Mouse (Mus musculus): ENCODE measurements at regions not wholly inside any gene's neighbourhood (a gene's known extent, or its start where the extent isn't known, plus 50 kb on each side); places are given as distances from the start of the nearest gene placed in this dataset.

GRCm38 (mm10) chr5:15773839-15774238 lies 59.8 kb upstream of the Speer4c start:
- Histone ChIP-seq H3K27me3 (ENCODE audit: control insufficient read depth, insufficient read depth, low read length) (no peaks in the 10 kb centered on the region), H3K9ac (ENCODE audit: low read depth, low read length) (no peak overlapping the region), H3K27ac (replicated peaks; ENCODE audit: insufficient read depth, low read depth, low read length) (no peak overlapping the region), H3K4me3 (ENCODE audit: insufficient read depth, low read depth, low read length) (no peak overlapping the region), H3K4me1 (ENCODE audit: control insufficient read depth, insufficient read depth, low read length) (no peaks in the 10 kb centered on the region), H3K36me3 (ENCODE audit: control insufficient read depth, insufficient read depth, low read length) (no peaks in the 10 kb centered on the region), H3K79me2 (ENCODE audit: control insufficient read depth, insufficient read depth, low read length) (no peaks in the 10 kb centered on the region)
- TF ChIP-seq CTCF (IDR thresholded peaks at IDR 0.05; ENCODE audit: low read depth, low read length): no peak
- TF ChIP-seq POLR2A (IDR thresholded peaks at IDR 0.05; ENCODE audit: extremely low read depth, insufficient read depth, low read length): no peak
- 51% methylated on average over 3 of the region's 3 CpGs for WGBS
- no peak for DNase-seq (ENCODE audit: extremely low read depth, low read depth, low spot score)

- H3K36me3 ChIP-seq (ENCODE audit: control insufficient read depth, insufficient read depth, low read length): no peaks in the 10 kb centered on the region
- H3K27ac ChIP-seq (replicated peaks; ENCODE audit: insufficient read depth, low read depth, low read length): no peak overlapping the region
- H3K4me3 ChIP-seq (ENCODE audit: insufficient read depth, low read depth, low read length): no peak overlapping the region
- no peaks in the 10 kb centered on the region for H3K27me3 ChIP-seq (ENCODE audit: control insufficient read depth, insufficient read depth, low read length)
- 39% methylated on average over 3 of the region's 3 CpGs for WGBS
- DNase-seq (ENCODE audit: extremely low read depth, low read depth, low spot score): no peak
- TF ChIP-seq CTCF (IDR thresholded peaks at IDR 0.05; ENCODE audit: low read depth, low read length) (no peak), POLR2A (IDR thresholded peaks at IDR 0.05; ENCODE audit: extremely low read depth, insufficient read depth, low read length) (no peak)
- no peaks in the 10 kb centered on the region for H3K4me1 ChIP-seq (ENCODE audit: control insufficient read depth, insufficient read depth, low read length)
- H3K9ac ChIP-seq (ENCODE audit: low read depth, low read length): no peak overlapping the region
- no peaks in the 10 kb centered on the region for H3K79me2 ChIP-seq (ENCODE audit: control insufficient read depth, insufficient read depth, low read length)
Measured at GRCm38 (mm10) chr5:15774567-15774966, 60.5 kb upstream of the Speer4c start.

GRCm38 (mm10) chr5:15776106-15776505 lies 62.0 kb upstream of the Speer4c start:
- Histone ChIP-seq H3K4me3 (ENCODE audit: insufficient read depth, low read depth, low read length) (no peak overlapping the region), H3K79me2 (ENCODE audit: control insufficient read depth, insufficient read depth, low read length) (no peaks in the 10 kb centered on the region), H3K27ac (replicated peaks; ENCODE audit: insufficient read depth, low read depth, low read length) (no peak overlapping the region), H3K36me3 (ENCODE audit: control insufficient read depth, insufficient read depth, low read length) (no peaks in the 10 kb centered on the region), H3K4me1 (ENCODE audit: control insufficient read depth, insufficient read depth, low read length) (no peaks in the 10 kb centered on the region), H3K27me3 (ENCODE audit: control insufficient read depth, insufficient read depth, low read length) (no peaks in the 10 kb centered on the region), H3K9ac (ENCODE audit: low read depth, low read length) (no peak overlapping the region)
- TF ChIP-seq CTCF (IDR thresholded peaks at IDR 0.05; ENCODE audit: low read depth, low read length) (no peak), POLR2A (IDR thresholded peaks at IDR 0.05; ENCODE audit: extremely low read depth, insufficient read depth, low read length) (no peak)
- WGBS: 71% methylated on average over 3 of the region's 3 CpGs
- no peak for DNase-seq (ENCODE audit: extremely low read depth, low read depth, low spot score)

DNA sequence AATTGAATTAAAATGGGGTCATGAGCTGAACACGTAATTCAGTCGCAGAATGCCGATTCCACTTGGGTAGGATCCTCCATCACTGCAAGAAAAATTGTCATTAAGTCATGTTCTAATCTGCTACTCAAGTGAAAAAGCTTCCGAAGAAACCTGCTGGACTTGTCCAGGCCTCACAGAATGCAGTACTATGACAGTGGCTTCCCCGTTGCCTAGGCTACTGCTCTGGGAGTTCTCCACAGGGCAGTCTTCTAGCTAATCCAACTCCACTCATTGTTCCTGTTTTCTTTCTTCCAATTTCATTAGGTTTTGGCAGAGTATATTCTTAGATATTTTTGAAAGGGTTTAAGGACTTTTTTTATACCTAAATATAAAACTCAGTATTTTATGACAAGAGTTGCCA lies 89.5 kb upstream of the Speer4c start:
- Histone ChIP-seq H3K4me3 (ENCODE audit: insufficient read depth, low read depth, low read length) (no peak overlapping the region), H3K27me3 (ENCODE audit: control insufficient read depth, insufficient read depth, low read length) (no peaks in the 10 kb centered on the region), H3K36me3 (ENCODE audit: control insufficient read depth, insufficient read depth, low read length) (no peaks in the 10 kb centered on the region), H3K79me2 (ENCODE audit: control insufficient read depth, insufficient read depth, low read length) (no peaks in the 10 kb centered on the region), H3K4me1 (ENCODE audit: control insufficient read depth, insufficient read depth, low read length) (no peaks in the 10 kb centered on the region), H3K27ac (replicated peaks; ENCODE audit: insufficient read depth, low read depth, low read length) (no peak overlapping the region), H3K9ac (ENCODE audit: low read depth, low read length) (no peak overlapping the region)
- no peak for DNase-seq (ENCODE audit: extremely low read depth, low read depth, low spot score)
- WGBS: 90% methylated on average over 5 of the region's 5 CpGs
- TF ChIP-seq CTCF (IDR thresholded peaks at IDR 0.05; ENCODE audit: low read depth, low read length) (no peak), POLR2A (IDR thresholded peaks at IDR 0.05; ENCODE audit: extremely low read depth, insufficient read depth, low read length) (no peak)

- WGBS: 74% methylated on average over 3 of the region's 3 CpGs
- H3K4me3 ChIP-seq (ENCODE audit: insufficient read depth, low read depth, low read length): no peak overlapping the region
- no peaks in the 10 kb centered on the region for H3K4me1 ChIP-seq (ENCODE audit: control insufficient read depth, insufficient read depth, low read length)
- DNase-seq (ENCODE audit: extremely low read depth, low read depth, low spot score): no peak
- no peaks in the 10 kb centered on the region for H3K27me3 ChIP-seq (ENCODE audit: control insufficient read depth, insufficient read depth, low read length)
- no peak overlapping the region for H3K27ac ChIP-seq (replicated peaks; ENCODE audit: insufficient read depth, low read depth, low read length)
- H3K9ac ChIP-seq (ENCODE audit: low read depth, low read length): no peak overlapping the region
- no peaks in the 10 kb centered on the region for H3K79me2 ChIP-seq (ENCODE audit: control insufficient read depth, insufficient read depth, low read length)
- TF ChIP-seq POLR2A (IDR thresholded peaks at IDR 0.05; ENCODE audit: extremely low read depth, insufficient read depth, low read length) (no peak), CTCF (IDR thresholded peaks at IDR 0.05; ENCODE audit: low read depth, low read length) (no peak)
- H3K36me3 ChIP-seq (ENCODE audit: control insufficient read depth, insufficient read depth, low read length): no peaks in the 10 kb centered on the region
Measured at GRCm38 (mm10) chr5:15816864-15817263, 102.8 kb upstream of the Speer4c start.

DNA sequence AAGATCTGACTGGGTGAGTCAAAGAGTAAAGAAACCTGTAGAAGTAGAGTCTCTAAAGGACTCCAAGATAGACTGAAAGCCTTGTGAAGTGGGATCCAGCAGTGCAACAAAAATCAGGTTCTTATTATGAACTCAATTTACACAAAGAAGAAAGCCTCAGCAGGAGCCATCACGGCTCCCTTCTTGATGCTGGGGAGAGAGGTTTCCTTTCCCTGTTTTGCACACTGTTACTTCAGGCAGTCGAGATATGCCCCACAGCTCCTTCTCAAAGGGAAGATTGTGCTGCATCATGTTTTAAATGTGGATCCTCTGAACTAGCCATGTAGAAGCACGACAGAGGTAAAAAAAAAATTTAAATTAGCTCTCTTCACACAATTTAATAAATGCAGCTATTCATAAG lies 103.3 kb upstream of the Speer4c start:
- Histone ChIP-seq H3K27me3 (ENCODE audit: control insufficient read depth, insufficient read depth, low read length) (no peaks in the 10 kb centered on the region), H3K4me1 (ENCODE audit: control insufficient read depth, insufficient read depth, low read length) (no peaks in the 10 kb centered on the region), H3K27ac (replicated peaks; ENCODE audit: insufficient read depth, low read depth, low read length) (no peak overlapping the region), H3K36me3 (ENCODE audit: control insufficient read depth, insufficient read depth, low read length) (no peaks in the 10 kb centered on the region), H3K4me3 (ENCODE audit: insufficient read depth, low read depth, low read length) (no peak overlapping the region), H3K79me2 (ENCODE audit: control insufficient read depth, insufficient read depth, low read length) (no peaks in the 10 kb centered on the region), H3K9ac (ENCODE audit: low read depth, low read length) (no peak overlapping the region)
- no peak for DNase-seq (ENCODE audit: extremely low read depth, low read depth, low spot score)
- 52% methylated on average over 3 of the region's 3 CpGs for WGBS
- TF ChIP-seq CTCF (IDR thresholded peaks at IDR 0.05; ENCODE audit: low read depth, low read length) (no peak), POLR2A (IDR thresholded peaks at IDR 0.05; ENCODE audit: extremely low read depth, insufficient read depth, low read length) (no peak)

Data from liver, adult 2 months (tissue).